Mouse (Mus musculus): ENCODE data around the gene Atg4c. TPM values are rescaled to one million over a fixed set of nuclear protein-coding genes. Genes with fewer than 3 reads are reported as not detected.
A peak's percentile ranks its signal among the peaks of the same experiment; 100 is the strongest.

Atg4c gene
- polyA plus RNA-seq, 1 experiment from 2014 or later: 6.0 TPM

DNA sequence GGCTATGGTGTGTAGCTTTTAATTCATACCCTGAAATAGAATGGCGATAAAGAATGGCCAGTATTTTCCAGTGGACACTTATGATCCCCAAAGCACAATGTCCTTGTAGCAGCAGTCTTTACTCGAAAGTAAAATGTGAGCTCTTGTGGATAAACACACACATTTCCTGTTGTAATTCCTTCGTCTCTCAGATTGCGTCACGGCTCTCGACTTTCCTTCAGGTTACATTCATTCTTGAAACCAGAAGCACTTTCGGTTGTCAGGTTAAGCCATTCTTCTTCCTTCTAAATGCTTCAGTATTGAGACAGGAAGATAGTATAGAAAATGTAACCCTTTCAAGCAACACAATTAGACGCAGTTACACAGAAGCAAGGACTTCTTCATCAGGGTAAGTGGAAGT lies 17.9 kb downstream of the Atg4c start:
- Histone ChIP-seq H3K27ac (ENCODE audit: low read depth) (no peak overlapping the region), H3K4me2 (ENCODE audit: low read depth, low read length) (peak overlapping the region; percentile 13; the same call in 1 of the 2 replicates), H3K9me3 (ENCODE audit: low read length) (no peaks in the 10 kb centered on the region), H3K9ac (replicated peaks) (no peak overlapping the region), H3K27me3 (ENCODE audit: insufficient read depth, low read length) (no peaks in the 10 kb centered on the region), H3K4me3 (ENCODE audit: low read depth, low read length) (no peak overlapping the region), H3K4me1 (ENCODE audit: insufficient read depth) (no peaks in the 10 kb centered on the region), H3K36me3 (replicated peaks; ENCODE audit: insufficient read depth, low read length) (peaks cover 13% of the 10 kb centered on the region; the same call in 1 of the 2 replicates)
- TF ChIP-seq CTCF (IDR thresholded peaks at IDR 0.05; ENCODE audit: low read depth) (no peak), EP300 (IDR thresholded peaks at IDR 0.05; ENCODE audit: low read depth) (no peak)
- DNase-seq (no peak), ATAC-seq (no peak)
- 57% methylated on average over 8 of the region's 8 CpGs for WGBS (ENCODE audit: insufficient replicate concordance)

DNA sequence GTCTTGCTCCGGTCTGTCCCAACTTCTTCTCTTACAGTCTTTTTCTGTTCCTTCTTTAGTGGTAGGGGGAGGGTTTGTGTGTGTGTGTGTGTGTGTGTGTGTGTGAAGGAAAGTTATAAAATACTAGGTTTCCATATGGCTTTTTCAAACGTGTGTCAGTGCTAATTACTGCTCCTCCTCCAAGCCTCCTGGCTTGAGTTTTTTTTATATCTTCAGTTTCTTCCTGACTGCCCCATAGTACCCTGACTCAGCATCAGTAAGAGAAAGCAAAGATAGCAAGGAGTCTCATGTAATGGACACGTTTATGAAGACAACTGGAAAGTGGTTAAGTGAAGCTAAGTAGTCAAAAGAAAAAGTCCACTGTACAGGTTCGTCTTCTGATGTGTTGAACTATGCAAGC lies 19.4 kb downstream of the Atg4c start:
- 60% methylated on average over 4 of the region's 4 CpGs for WGBS (ENCODE audit: insufficient replicate concordance)
- Histone ChIP-seq H3K27ac (ENCODE audit: low read depth) (no peak overlapping the region), H3K4me1 (ENCODE audit: insufficient read depth) (no peaks in the 10 kb centered on the region), H3K36me3 (replicated peaks; ENCODE audit: insufficient read depth, low read length) (peaks cover 19% of the 10 kb centered on the region; the same call in 1 of the 2 replicates), H3K9me3 (ENCODE audit: low read length) (no peaks in the 10 kb centered on the region), H3K27me3 (ENCODE audit: insufficient read depth, low read length) (no peaks in the 10 kb centered on the region), H3K4me2 (ENCODE audit: low read depth, low read length) (no peak overlapping the region), H3K9ac (replicated peaks) (no peak overlapping the region), H3K4me3 (ENCODE audit: low read depth, low read length) (no peak overlapping the region)
- DNase-seq (no peak), ATAC-seq (no peak)
- no peak for TF ChIP-seq EP300 (IDR thresholded peaks at IDR 0.05; ENCODE audit: low read depth)
- TF ChIP-seq CTCF (IDR thresholded peaks at IDR 0.05; ENCODE audit: low read depth): no peak

- Histone ChIP-seq H3K4me2 (ENCODE audit: low read depth, low read length) (no peak overlapping the region), H3K4me3 (ENCODE audit: low read depth, low read length) (no peak overlapping the region), H3K9me3 (ENCODE audit: low read length) (no peaks in the 10 kb centered on the region), H3K27me3 (ENCODE audit: insufficient read depth, low read length) (no peaks in the 10 kb centered on the region), H3K27ac (ENCODE audit: low read depth) (no peak overlapping the region), H3K4me1 (ENCODE audit: insufficient read depth) (no peaks in the 10 kb centered on the region), H3K9ac (replicated peaks) (no peak overlapping the region), H3K36me3 (replicated peaks; ENCODE audit: insufficient read depth, low read length) (peaks cover 25% of the 10 kb centered on the region)
- DNase-seq (no peak), ATAC-seq (no peak)
- no peak for TF ChIP-seq EP300 (IDR thresholded peaks at IDR 0.05; ENCODE audit: low read depth)
- no peak for TF ChIP-seq CTCF (IDR thresholded peaks at IDR 0.05; ENCODE audit: low read depth)
- WGBS (ENCODE audit: insufficient replicate concordance): 86% methylated on average over 8 of the region's 8 CpGs
These were observed 28.5 kb downstream of the Atg4c start for GRCm38 (mm10) chr4:99222221-99222620.

GRCm38 (mm10) chr4:99224790-99225189 lies 31.1 kb downstream of the Atg4c start:
- no peak for TF ChIP-seq CTCF (IDR thresholded peaks at IDR 0.05; ENCODE audit: low read depth)
- TF ChIP-seq EP300 (IDR thresholded peaks at IDR 0.05; ENCODE audit: low read depth): no peak
- Histone ChIP-seq H3K4me3 (ENCODE audit: low read depth, low read length) (no peak overlapping the region), H3K9me3 (ENCODE audit: low read length) (no peaks in the 10 kb centered on the region), H3K36me3 (replicated peaks; ENCODE audit: insufficient read depth, low read length) (peaks cover 26% of the 10 kb centered on the region), H3K4me2 (ENCODE audit: low read depth, low read length) (no peak overlapping the region), H3K27ac (ENCODE audit: low read depth) (no peak overlapping the region), H3K4me1 (ENCODE audit: insufficient read depth) (no peaks in the 10 kb centered on the region), H3K27me3 (ENCODE audit: insufficient read depth, low read length) (no peaks in the 10 kb centered on the region), H3K9ac (replicated peaks) (no peak overlapping the region)
- DNase-seq (no peak), ATAC-seq (0 out of 2 replicates have a peak, but pooled peaks have one; percentile 29)
- WGBS (ENCODE audit: insufficient replicate concordance): 50% methylated on average over 2 of the region's 2 CpGs

DNA sequence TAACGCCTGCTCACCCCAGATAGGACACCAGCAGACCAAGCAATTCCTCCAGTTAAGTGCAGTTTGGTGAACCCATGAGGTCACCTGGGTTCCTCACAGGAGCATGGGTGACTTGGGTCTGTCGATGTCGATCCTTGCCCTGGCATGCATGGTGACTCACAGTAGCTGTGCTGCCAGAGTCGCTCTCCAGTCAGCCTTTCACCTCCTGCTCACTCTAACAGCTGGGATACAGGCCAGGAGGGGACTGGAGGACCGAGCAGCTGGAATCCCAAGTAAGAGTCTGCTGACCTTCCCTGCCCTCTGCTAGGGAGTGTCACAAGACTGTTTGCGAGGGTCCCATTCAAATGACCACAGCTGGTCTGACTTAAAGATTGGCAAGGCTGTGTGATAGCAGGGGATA lies 33.5 kb downstream of the Atg4c start:
- no peak for DNase-seq
- no peak overlapping the region for H3K9ac ChIP-seq (replicated peaks)
- H3K27ac ChIP-seq (ENCODE audit: low read depth): no peak overlapping the region
- H3K27me3 ChIP-seq (ENCODE audit: insufficient read depth, low read length): no peaks in the 10 kb centered on the region
- H3K9me3 ChIP-seq (ENCODE audit: low read length): no peaks in the 10 kb centered on the region
- H3K4me2 ChIP-seq (ENCODE audit: low read depth, low read length): no peak overlapping the region
- 80% methylated on average over 6 of the region's 6 CpGs for WGBS (ENCODE audit: insufficient replicate concordance)
- no peak overlapping the region for H3K4me3 ChIP-seq (ENCODE audit: low read depth, low read length)
- no peak for TF ChIP-seq CTCF (IDR thresholded peaks at IDR 0.05; ENCODE audit: low read depth)
- no peak for ATAC-seq
- H3K4me1 ChIP-seq (ENCODE audit: insufficient read depth): no peaks in the 10 kb centered on the region
- H3K36me3 ChIP-seq (replicated peaks; ENCODE audit: insufficient read depth, low read length): peaks cover 19% of the 10 kb centered on the region

GRCm38 (mm10) chr4:99229371-99229770 lies 35.6 kb downstream of the Atg4c start:
- H3K27ac ChIP-seq (ENCODE audit: low read depth): no peak overlapping the region
- no peak for DNase-seq
- H3K4me1 ChIP-seq (ENCODE audit: insufficient read depth): no peaks in the 10 kb centered on the region
- 83% methylated on average over 8 of the region's 8 CpGs for WGBS (ENCODE audit: insufficient replicate concordance)
- TF ChIP-seq CTCF (IDR thresholded peaks at IDR 0.05; ENCODE audit: low read depth) (no peak), EP300 (IDR thresholded peaks at IDR 0.05; ENCODE audit: low read depth) (no peak)
- H3K9me3 ChIP-seq (ENCODE audit: low read length): no peaks in the 10 kb centered on the region
- H3K27me3 ChIP-seq (ENCODE audit: insufficient read depth, low read length): no peaks in the 10 kb centered on the region
- H3K9ac ChIP-seq (replicated peaks): no peak overlapping the region
- peaks cover 16% of the 10 kb centered on the region for H3K36me3 ChIP-seq (replicated peaks; ENCODE audit: insufficient read depth, low read length)
- H3K4me2 ChIP-seq (ENCODE audit: low read depth, low read length): no peak overlapping the region
- no peak overlapping the region for H3K4me3 ChIP-seq (ENCODE audit: low read depth, low read length)
- no peak for ATAC-seq

Measured in liver, postnatal 0 days (tissue).